Mouse (Mus musculus) B cell, adult (primary cell): ENCODE results near the gene Jdp2. TPM values are rescaled to one million over a fixed set of nuclear protein-coding genes. Genes with fewer than 3 reads are reported as not detected.

ENCODE experiments used
- total RNA-seq: library from RNA; stranded (reverse); gene quantifications from 4 replicates; pipeline ENCODE4 v1.2.4, GENCODE M21; 2023; ENCODE audit not compliant: inconsistent age

The Jdp2 gene
- total RNA-seq, result 1.2 to 3.0 TPM (median 2.7 TPM) in 4 replicates

DNA sequence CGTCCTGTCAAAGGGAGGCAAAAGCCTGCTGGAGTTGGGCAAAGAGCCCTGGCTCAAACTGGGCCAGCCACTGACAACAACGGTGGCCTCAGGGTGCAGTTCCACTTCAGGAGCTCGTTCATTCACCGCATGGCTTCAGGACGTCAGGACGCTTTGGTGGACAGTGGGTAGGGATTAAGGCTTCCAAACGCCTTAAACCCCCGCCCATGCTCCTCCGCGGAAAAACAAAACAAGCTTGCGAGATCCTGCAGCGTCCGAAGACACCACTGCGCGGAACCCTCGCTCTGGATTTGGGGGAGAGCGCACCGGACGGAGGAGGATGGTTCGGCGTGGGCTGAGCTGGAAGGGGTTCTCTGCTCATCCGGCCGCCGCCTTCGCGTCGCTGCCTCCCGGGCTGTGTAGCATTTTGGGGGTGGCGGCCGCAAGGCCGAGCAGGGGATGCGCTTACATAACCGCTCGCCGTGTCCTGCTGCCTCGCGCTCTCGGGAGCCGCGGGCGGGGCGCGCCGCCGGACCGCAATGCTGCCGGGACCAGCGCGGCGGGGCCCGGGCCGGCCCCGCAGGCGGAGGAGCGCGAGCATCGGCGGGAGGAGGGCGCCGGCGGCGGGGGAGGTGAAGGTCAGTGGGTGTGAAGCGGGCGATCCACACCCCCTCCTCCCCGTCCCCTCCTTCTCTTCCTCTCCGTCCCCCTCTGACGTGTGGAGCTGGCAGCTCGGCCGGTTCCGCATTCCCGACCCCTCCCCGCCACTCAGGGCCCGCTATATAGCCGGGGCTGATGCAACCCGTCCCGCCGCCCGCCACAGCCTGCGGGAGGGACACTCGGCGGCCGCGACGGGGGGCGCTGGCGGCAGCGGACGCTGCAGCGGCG, at the start of gene Jdp2:
Gene Jdp2 (plus strand): TSS at position 417 of the 867 bp plus-strand sequence.

DNA sequence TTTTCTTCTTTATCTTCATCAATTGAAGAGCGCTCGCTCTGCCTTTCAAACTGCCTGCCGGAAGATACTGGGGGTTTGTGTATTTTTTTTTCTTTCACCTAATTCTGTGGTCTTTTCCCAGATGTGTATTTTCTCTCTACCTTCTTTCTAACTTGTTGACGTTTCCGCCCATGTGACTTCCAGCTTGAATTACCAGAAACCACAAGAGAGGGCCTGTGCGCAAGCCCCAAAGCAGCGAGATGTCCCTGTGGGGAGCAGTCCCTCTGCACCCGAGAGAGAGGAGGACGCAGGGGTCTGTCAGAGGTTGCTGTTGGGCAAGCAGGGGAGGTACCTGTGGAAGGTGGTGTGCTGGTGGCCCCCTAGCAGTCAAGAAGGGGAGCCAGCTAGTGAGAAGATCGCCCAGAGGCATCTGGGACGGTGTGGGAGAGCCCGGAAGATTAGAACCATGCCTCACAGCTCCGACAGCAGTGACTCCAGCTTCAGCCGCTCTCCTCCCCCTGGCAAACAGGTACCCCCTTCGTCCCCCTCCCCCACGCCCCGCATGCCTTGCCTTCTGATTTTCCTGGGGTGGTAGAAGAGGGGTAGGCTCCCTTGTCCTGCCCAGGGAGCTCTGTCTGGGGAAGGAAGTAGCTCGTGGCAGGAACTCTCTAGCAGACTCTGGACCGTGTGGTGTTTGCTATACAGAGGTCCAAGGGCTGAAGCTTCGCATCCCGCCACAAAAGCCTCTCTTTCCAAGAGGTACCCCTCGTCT, 87.8 kb downstream of the Jdp2 start, which contains the start of gene Batf:
Gene Batf (plus strand): TSS at position 204 of the 751 bp plus-strand sequence.

Other genes with a start within 250 kb of the Jdp2 start
- 155 to 165 TPM (median 160 TPM) in 4 replicates for gene Tmed10, start 224.2 kb upstream of the Jdp2 start, total RNA-seq
- 1,794 to 2,495 TPM (median 2,289 TPM) in 4 replicates for gene Fos, start 125.1 kb upstream of the Jdp2 start, total RNA-seq
- 20.5 to 23.6 TPM (median 23.1 TPM) in 4 replicates for gene Batf, start 87.6 kb downstream of the Jdp2 start, total RNA-seq
- not detected in 4 replicates for gene Flvcr2, start 147.5 kb downstream of the Jdp2 start, total RNA-seq
- gene Erg28, start 225.5 kb downstream of the Jdp2 start, total RNA-seq, result 32.4 to 38.3 TPM (median 34.8 TPM) in 4 replicates
- 23.0 to 34.0 TPM (median 30.5 TPM) in 4 replicates for gene Ttll5, start 225.6 kb downstream of the Jdp2 start, total RNA-seq